Mouse (Mus musculus): ENCODE results near the gene Hk1.

Hk1 gene

GRCm38 (mm10) chr10:62321457-62321856 lies 58.3 kb downstream of the Hk1 start:
- no peak for DNase-seq (ENCODE audit: low read depth in 2 of 2, low spot score in 2 of 2)

GRCm38 (mm10) chr10:62320402-62320978 lies 59.2 kb downstream of the Hk1 start:
- no peak for DNase-seq (ENCODE audit: low read depth in 2 of 2, low spot score in 2 of 2)

- no peak for DNase-seq (ENCODE audit: low read depth in 2 of 2, low spot score in 2 of 2)
These were observed 60.6 kb downstream of the Hk1 start for GRCm38 (mm10) chr10:62319154-62319553.

GRCm38 (mm10) chr10:62316467-62316866 lies 63.2 kb downstream of the Hk1 start:
- no peak for DNase-seq (ENCODE audit: low read depth in 2 of 2, low spot score in 2 of 2)

- DNase-seq (ENCODE audit: low read depth in 2 of 2, low spot score in 2 of 2): no peak
These were observed 65.8 kb downstream of the Hk1 start for GRCm38 (mm10) chr10:62313885-62314424.

- no peak for DNase-seq (ENCODE audit: low read depth in 2 of 2, low spot score in 2 of 2)
These were observed 66.6 kb downstream of the Hk1 start for GRCm38 (mm10) chr10:62313140-62313539.

GRCm38 (mm10) chr10:62311464-62311863 lies 68.2 kb downstream of the Hk1 start:
- no peak for DNase-seq (ENCODE audit: low read depth in 2 of 2, low spot score in 2 of 2)

GRCm38 (mm10) chr10:62310259-62311039 lies 69.3 kb downstream of the Hk1 start:
- DNase-seq (ENCODE audit: low read depth in 2 of 2, low spot score in 2 of 2): no peak

GRCm38 (mm10) chr10:62309593-62309992 lies 70.1 kb downstream of the Hk1 start:
- DNase-seq (ENCODE audit: low read depth in 2 of 2, low spot score in 2 of 2): no peak

- DNase-seq (ENCODE audit: low read depth in 2 of 2, low spot score in 2 of 2): no peak
These were observed 70.7 kb downstream of the Hk1 start for GRCm38 (mm10) chr10:62308896-62309491.

GRCm38 (mm10) chr10:62306483-62306882 lies 73.2 kb downstream of the Hk1 start:
- no peak for DNase-seq (ENCODE audit: low read depth in 2 of 2, low spot score in 2 of 2)

GRCm38 (mm10) chr10:62305090-62305489 lies 74.6 kb downstream of the Hk1 start:
- DNase-seq (ENCODE audit: low read depth in 2 of 2, low spot score in 2 of 2): no peak

GRCm38 (mm10) chr10:62300006-62300827 lies 79.5 kb downstream of the Hk1 start:
- no peak for DNase-seq (ENCODE audit: low read depth in 2 of 2, low spot score in 2 of 2)

GRCm38 (mm10) chr10:62296086-62296872 lies 83.4 kb downstream of the Hk1 start:
- DNase-seq (ENCODE audit: low read depth in 2 of 2, low spot score in 2 of 2): no peak

- no peak for DNase-seq (ENCODE audit: low read depth in 2 of 2, low spot score in 2 of 2)
These were observed 85.6 kb downstream of the Hk1 start for GRCm38 (mm10) chr10:62294112-62294511.

- no peak for DNase-seq (ENCODE audit: low read depth in 2 of 2, low spot score in 2 of 2)
These were observed 92.1 kb downstream of the Hk1 start for GRCm38 (mm10) chr10:62287460-62288124.

GRCm38 (mm10) chr10:62283206-62283792 lies 96.4 kb downstream of the Hk1 start:
- DNase-seq (ENCODE audit: low read depth in 2 of 2, low spot score in 2 of 2): no peak

GRCm38 (mm10) chr10:62282782-62283181 lies 96.9 kb downstream of the Hk1 start:
- no peak for DNase-seq (ENCODE audit: low read depth in 2 of 2, low spot score in 2 of 2)

GRCm38 (mm10) chr10:62279671-62280070 lies 100.0 kb downstream of the Hk1 start:
- no peak for DNase-seq (ENCODE audit: low read depth in 2 of 2, low spot score in 2 of 2)

GRCm38 (mm10) chr10:62279066-62279465 lies 100.6 kb downstream of the Hk1 start:
- DNase-seq (ENCODE audit: low read depth in 2 of 2, low spot score in 2 of 2): no peak

All from CD8-positive naive resting alpha-beta T cell, adult 2 months (primary cell).